Mouse (Mus musculus): ENCODE results near the gene C1s1.
"Not testable (repeated sequence)": the region's sequence is repeated elsewhere in the genome, so short reads cannot be mapped to it uniquely, and the experiment has no call there.

GRCm38 (mm10) chr6:124483831-124484230 is 58.3 kb downstream of the C1s1 start:
- TF ChIP-seq CTCF (IDR thresholded peaks at IDR 0.05; ENCODE audit: low read depth, low read length); EP300 (IDR thresholded peaks at IDR 0.05; ENCODE audit: insufficient read depth, low read depth, low read length): not testable (repeated sequence)
